Mouse (Mus musculus): ENCODE measurements around the gene Rimbp3.

Rimbp3 gene

GRCm38 (mm10) chr16:17261341-17261740 is 52.9 kb downstream of the Rimbp3 start:
- no peak for DNase-seq

Data from lung, postnatal 14 days (tissue).